Mouse (Mus musculus) cerebellum, postnatal 10 days (tissue): ENCODE measurements around the gene Acsl3.

Experiments used
- DNase-seq, 2 experiments: peaks; one replicate each; pipeline ENCODE4 v3.0.0; 2021; ENCODE audit warnings: mixed read lengths in 2 of 2

The Acsl3 gene

DNA sequence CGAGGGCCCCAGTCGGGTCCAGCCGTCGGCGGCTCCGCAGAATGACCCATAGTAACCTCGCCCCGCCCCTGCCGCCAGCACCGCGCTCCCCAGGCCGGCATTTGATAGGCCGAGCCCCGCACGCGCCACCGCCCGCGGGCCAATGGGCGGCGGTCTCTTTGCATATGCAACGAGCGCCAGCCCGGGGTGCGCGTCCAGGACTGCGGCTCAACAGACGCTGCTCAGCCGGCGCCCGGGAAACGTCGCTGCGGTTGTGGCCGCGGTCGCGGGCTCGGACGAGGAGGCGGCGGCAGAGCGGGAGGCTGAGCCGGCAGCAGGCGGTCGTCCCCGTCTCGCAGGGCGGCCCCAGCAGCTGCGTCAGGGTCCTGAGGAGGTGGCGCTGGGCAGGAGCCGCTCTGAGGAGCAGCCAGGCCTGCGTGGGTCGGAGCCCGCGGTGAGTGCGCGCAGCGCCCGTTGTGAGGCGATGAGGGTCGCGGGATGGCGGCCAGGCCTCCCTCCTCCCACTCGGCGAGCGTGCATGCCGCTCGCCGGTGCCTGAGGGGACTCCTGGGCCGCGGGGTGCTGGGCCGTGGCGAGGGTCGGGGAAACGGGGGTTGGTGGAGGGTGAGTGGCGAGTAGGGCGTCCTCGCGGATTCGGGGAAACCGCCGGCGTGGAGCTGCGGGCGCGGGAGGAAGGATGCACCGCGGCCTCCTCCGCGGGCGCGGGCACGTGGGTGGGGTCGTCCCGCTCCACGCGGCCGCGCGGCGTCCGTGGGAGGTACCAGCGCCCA, at the start of gene Acsl3, which contains the start of gene Utp14b:
Acsl3 (plus strand) TSS at position 155 of the 770 bp plus-strand sequence.
Utp14b (plus strand) TSS at position 368 of the 770 bp plus-strand sequence.
- peak; percentile 98 to 99 for DNase-seq

DNA sequence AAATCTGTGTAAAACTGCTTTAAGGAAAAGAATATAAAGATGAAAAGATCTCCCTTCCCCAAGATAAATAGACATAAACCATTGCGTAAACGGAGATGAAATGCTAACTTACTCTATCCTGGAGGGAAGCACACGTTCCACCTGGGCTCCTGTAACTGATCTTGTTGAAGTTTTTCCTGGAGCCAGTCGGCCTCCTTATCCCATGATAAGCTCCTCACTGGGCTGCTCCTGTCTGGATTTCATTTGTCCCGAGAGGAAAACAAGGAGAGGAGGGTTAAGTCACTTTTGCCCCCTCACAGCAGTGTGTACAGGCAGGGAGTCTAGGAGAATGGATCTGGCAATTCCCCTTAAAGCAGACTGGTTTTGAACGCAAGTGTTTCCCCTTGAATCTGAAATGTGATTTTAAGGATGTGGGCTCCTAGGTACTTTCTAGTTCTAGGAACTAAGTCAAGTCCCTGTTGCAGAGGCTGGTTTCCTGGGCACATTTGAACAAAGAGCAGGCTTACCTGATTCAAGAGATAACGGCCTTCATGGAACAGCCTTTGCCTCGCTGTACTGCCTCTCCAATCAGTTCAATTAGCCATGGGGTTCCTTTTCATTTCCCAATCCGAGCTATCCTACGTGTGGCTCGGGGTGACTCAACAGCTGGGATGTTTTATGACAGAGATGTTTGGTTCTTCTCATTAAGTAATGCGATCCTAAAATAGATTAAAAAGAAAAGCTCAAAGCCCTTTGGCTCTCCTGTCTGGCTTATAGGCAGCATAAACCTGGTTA, 48.3 kb upstream of the Acsl3 start:
- DNase-seq: no peak

GRCm38 (mm10) chr1:78611039-78611438, 46.6 kb upstream of the Acsl3 start:
- no peak for DNase-seq

- DNase-seq: no peak
Measured at GRCm38 (mm10) chr1:78612959-78613358, 44.7 kb upstream of the Acsl3 start.

- DNase-seq: no peak
Measured at GRCm38 (mm10) chr1:78624352-78624751, 33.3 kb upstream of the Acsl3 start.

DNA sequence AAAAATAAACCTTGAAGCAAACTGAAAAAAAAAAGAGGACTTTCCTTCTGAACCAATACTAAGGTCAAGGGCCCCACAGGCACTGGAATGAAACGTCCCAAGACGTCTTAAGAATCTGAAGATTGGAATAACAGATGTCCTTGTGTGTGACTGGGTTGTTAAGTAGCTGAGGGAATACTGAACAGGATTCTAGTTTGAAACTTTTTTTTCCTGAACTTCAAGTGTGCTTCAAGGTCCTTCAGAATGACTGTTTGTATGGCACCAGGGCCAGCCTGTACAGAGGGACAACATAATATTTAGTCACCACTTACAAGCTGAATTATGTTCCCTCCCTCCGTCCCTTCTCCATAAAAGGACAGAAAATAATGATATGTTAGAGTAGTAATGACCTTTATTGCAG, 23.1 kb upstream of the Acsl3 start:
- DNase-seq: no peak

GRCm38 (mm10) chr1:78640871-78641270, 16.8 kb upstream of the Acsl3 start:
- no peak for DNase-seq

GRCm38 (mm10) chr1:78641791-78642190, 15.8 kb upstream of the Acsl3 start:
- no peak for DNase-seq

- DNase-seq: no peak
Measured at GRCm38 (mm10) chr1:78642197-78642596, 15.4 kb upstream of the Acsl3 start.

DNA sequence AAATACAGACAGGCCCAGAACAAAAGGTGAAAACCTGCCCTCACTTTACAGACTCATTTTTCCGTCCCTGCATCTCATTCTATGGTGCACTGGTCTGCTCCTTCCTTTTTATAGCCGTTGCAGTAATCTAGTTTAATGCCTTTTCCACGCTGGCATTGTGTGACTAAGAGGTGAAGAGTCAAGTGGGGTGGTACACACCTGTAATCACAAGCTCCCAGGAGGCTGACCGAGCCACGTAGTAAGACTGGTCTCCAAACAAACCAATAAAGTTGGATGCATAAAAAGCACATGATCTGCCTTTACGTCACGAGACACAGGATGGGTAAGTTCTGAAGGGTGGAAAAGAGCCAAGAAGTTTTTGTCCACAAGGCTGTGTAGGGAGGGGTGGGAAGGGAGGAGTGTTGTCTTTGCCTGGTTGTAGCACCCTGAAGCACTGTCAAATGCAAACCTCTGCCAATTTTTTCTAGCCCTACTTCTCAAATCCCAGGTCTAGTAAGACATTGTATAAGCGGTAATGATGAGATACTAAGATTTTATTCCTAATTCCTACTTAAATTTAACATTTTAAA, 10.2 kb upstream of the Acsl3 start:
- no peak for DNase-seq

GRCm38 (mm10) chr1:78649269-78650061, 8.2 kb upstream of the Acsl3 start:
- no peak for DNase-seq

- peak; percentile 32 to 36 for DNase-seq
Measured at GRCm38 (mm10) chr1:78656472-78656871, 1.2 kb upstream of the Acsl3 start.

DNA sequence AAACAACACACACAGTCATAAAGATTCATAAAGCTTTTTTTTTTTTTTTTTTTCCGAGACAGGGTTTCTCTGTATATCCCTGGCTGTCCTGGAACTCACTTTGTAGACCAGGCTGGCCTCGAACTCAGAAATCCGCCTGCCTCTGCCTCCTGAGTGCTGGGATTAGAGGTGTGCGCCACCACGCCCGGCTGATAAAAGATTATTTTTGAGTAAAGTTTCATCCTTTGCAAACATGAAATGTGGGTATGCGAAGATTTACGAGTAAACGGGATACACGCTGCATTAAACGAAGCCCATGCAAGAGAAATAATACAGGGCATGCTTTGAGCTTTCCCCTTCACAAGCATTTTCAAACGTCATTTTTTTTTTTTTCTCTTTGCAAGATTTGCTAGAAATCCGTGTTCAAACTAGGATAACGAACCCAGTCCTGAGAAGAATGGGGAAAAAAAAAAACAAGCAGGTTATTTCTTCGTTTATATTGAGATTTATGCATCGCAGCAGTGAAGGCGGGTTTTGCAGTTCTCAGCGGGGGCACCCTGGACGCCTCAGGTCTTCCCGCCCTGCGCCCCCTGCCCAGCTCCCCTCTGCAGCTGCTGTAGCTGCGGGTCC, 500 bp upstream of the Acsl3 start:
- DNase-seq: no peak

DNA sequence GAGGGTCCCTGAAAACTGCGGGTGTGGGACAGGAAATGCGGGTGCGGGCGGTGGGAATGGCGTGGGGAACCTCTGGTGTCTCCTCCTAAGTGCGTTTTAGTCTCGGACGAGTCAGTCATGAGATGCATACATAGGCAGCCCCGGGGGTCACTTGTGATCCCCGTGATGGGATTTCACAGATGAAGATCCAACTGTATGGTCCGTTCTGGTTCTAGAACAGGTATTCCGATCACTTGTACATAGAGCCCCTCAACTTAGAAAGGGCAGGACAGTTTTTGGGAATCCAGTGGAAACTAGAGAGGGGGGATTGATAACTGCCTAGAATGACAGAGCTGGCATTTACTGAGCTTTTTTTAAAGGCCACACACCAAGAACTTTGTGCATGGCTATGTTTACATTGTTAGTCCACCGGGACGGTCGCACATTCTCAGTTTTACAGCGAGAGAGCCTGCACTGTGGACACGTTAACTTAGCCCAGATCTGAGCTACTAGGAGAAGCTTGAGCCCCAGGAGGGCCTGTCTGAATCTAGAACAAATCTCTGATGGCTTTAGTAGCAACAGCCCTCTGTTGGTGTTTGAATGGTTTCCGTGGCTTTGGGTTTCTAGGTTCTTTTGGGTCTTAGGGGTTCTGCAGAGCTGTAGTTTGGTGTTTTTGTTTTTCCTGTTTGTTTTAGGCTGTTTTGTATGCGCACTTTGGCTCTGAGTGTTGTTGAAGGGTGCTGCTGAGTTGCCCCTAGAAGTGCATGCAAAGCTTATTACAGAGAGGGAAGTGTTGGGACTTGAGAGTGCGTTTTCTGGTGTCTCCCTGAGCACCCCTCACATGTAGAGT, 1.0 kb downstream of the Acsl3 start:
- DNase-seq: peak; percentile 16 to 32

- DNase-seq: peak in 1 of 2 experiments; percentile 19
Measured at GRCm38 (mm10) chr1:78659270-78659823, 1.7 kb downstream of the Acsl3 start.

DNA sequence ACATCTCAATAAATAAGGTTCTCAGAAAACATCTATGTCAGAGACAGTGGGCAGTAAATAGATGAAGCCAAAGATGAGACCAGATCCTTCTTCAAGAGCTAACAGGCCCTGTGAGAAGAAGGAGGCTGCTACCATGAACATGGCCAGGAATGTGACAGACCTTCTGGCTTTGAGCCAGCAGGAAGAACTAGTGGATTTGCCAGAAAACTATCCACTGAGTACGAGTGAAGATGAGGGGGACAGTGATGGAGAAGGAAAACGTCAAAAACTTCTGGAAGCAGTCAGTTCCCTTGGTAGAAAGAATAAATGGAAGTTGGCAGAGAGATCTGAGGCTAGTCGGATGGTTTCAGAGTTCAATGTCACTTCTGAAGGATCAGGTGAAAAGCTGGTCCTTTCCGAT, 6.7 kb downstream of the Acsl3 start:
- peak; percentile 30 to 43 for DNase-seq

- no peak for DNase-seq
Measured at GRCm38 (mm10) chr1:78665954-78666499, 8.4 kb downstream of the Acsl3 start.

- DNase-seq: no peak
Measured at GRCm38 (mm10) chr1:78666585-78666984, 9.0 kb downstream of the Acsl3 start.

DNA sequence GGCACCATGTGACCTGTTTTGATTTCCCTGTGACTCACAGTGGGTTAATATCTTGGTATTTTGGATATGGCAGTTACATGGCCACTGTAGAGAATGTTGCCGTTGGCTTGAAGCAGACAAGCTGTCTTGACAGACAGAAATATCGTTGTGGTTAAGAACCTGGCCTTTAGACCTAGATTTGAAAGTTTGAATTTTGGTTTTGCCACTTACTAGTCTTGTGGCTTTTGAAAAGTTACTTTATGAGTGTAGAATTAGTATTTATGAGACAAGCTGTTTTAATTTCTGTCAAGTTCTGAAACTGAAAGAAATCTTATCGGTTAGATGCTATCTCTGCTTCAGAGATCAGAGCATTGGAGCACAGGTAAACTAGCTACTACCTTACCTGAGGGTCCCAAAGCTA, 24.7 kb downstream of the Acsl3 start:
- no peak for DNase-seq

DNA sequence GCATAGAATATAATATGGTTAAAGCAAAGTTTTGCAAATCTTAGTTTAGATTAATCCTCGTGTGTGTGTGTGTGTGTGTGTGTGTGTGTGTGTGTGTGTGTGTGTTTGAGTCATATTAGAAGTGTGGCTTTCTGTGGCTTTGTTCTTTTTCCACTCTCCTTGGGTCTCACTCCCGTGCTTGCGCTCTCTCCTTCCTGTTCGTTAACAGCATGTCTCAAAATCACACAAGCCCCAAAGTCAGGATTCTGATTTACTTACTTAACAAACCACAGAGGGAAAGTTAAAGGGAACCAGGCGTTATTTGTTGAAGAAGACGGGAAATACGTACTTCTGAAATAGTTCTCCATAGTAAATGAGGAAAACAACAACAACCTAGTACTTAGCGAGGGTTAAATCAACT, 26.5 kb downstream of the Acsl3 start:
- DNase-seq: no peak

GRCm38 (mm10) chr1:78686872-78687271, 29.2 kb downstream of the Acsl3 start:
- DNase-seq: peak; percentile 48 to 52
